In genomic region chr7:36679866-36680458, GRCm38 (mm10) we compare ENCODE assay signal across 8 mouse cellular contexts. TPM values are rescaled to one million over a fixed set of nuclear protein-coding genes. Genes with fewer than 3 reads are reported as not detected.
DNase-seq lines count a peak whose midpoint lies in the region; ATAC-seq and TF ChIP-seq lines count a peak whose summit lies in the region.

No protein-coding gene starts in this region.

- peak; percentile 65 to 88; a peak in 3 of 4 replicates for ATAC-seq in hematopoietic stem cell, adult 5-6 weeks (replicated peaks in 1 of 2; ENCODE audit: insufficient read depth in 1 of 2, low FRiP score in 2 of 2, low TSS enrichment in 1 of 2, low read depth in 1 of 2, poor library complexity in 2 of 2, severe bottlenecking in 2 of 2)

- peak; percentile 74 for DNase-seq in brain, embryonic 14.5 days (ENCODE audit: low read depth)
- DNase-seq in embryo, embryonic 9.5 days (ENCODE audit: extremely low spot score), result peak; percentile 43
- DNase-seq in lung, postnatal 4 days, result peak; percentile 36 to 61
- no peak for DNase-seq in c-Kit-positive CD71-positive TER-119-positive erythroid progenitor cells, embryonic 14.5 days (ENCODE audit: low spot score)
- DNase-seq in layer of hippocampus, postnatal 36 days, result no peak
- no peak for DNase-seq in yolk sac, embryonic 10.5 days (ENCODE audit: low spot score)
- no peak for DNase-seq in kidney, adult 9 months

- TF ChIP-seq CTCF in brain, embryonic 14.5 days (IDR thresholded peaks at IDR 0.05; ENCODE audit: borderline replicate concordance, extremely low read depth, insufficient read depth, insufficient read length), result no peak

- no peak for TF ChIP-seq POLR2A in brain, embryonic 14.5 days (IDR thresholded peaks at IDR 0.05; ENCODE audit: borderline replicate concordance, extremely low read depth, insufficient read depth, insufficient read length, poor library complexity, severe bottlenecking)

RNA-seq across cellular contexts. Expression of gene Tshz3, which starts 18.0 kb away (rescaled TPM):
- 22.7 and 34.9 TPM in 2 replicates for polyA plus RNA-seq in brain, embryonic 14.5 days (2012; rRNA removed)
- 2.4 and 4.4 TPM in 2 replicates for total RNA-seq in hematopoietic stem cell, adult 5-6 weeks (2017)
- 10 to 100 TPM; 12.4 to 12.9 TPM for total RNA-seq in layer of hippocampus, postnatal 36 days (2021)

Comparison
In these comparisons a context has a peak if more than half of its experiments do, and no peak if none do; other contexts are left out.
1. DNase-seq: peak in brain, embryonic 14.5 days (single experiment), embryo, embryonic 9.5 days (single experiment) and lung, postnatal 4 days (2 of 2); none in c-Kit-positive CD71-positive TER-119-positive erythroid progenitor cells, embryonic 14.5 days (single experiment), layer of hippocampus, postnatal 36 days (0 of 2), yolk sac, embryonic 10.5 days (single experiment) and kidney, adult 9 months (single experiment).